Mouse (Mus musculus): ENCODE data around the gene Galnt10.

Galnt10 gene

GRCm38 (mm10) chr11:57645018-57645559, at the start of gene Galnt10:
Gene Galnt10 (plus strand): TSS chr11:57645442.
- DNase-seq (ENCODE audit: low spot score): peak; percentile 89

GRCm38 (mm10) chr11:57595899-57596298, 49.3 kb upstream of the Galnt10 start:
- DNase-seq (ENCODE audit: low spot score): no peak

DNA sequence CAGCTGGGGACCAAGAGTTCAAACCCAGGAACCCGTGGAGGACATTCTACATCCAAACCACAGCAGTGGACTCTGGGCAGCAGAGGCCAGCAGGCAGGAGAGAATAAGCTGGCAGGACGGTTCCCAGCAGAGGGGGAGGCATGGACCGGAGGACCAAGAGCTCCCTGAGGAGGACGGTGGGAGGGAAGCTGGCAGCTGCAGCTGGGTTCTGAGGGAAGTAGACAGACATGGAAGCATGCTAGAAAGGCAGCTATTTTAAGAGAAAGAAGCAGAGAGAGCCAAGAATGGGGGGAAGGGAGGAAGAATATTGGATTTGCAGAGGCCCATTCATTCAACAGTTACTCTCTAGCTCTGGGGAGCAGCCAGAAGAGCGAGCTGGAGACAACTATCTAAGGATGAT, 47.1 kb upstream of the Galnt10 start:
- DNase-seq (ENCODE audit: low spot score): peak; percentile 10

- DNase-seq (ENCODE audit: low spot score): no peak
Measured at GRCm38 (mm10) chr11:57599304-57599703, 45.9 kb upstream of the Galnt10 start.

DNA sequence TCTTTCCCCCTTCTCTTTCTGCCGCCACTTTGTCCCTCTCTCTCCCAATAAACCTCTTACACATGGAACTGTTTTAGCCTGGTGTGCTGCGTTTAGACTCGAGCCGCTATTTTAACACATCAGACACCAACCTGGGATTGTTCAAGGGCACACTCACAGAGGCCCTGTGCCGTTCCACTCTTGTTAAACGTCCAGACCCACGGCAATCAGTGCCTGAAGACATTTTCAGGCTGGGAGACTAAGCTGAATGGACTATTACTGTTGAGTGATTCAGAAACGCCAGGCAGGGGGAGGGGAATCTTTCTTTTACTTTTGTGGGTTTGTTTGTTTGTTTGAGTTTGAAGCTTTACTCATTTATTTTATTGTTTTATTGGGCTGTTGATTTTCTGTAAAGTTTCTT, 45.1 kb upstream of the Galnt10 start:
- no peak for DNase-seq (ENCODE audit: low spot score)

GRCm38 (mm10) chr11:57600621-57601121, 44.6 kb upstream of the Galnt10 start:
- DNase-seq (ENCODE audit: low spot score): peak; percentile 7

DNA sequence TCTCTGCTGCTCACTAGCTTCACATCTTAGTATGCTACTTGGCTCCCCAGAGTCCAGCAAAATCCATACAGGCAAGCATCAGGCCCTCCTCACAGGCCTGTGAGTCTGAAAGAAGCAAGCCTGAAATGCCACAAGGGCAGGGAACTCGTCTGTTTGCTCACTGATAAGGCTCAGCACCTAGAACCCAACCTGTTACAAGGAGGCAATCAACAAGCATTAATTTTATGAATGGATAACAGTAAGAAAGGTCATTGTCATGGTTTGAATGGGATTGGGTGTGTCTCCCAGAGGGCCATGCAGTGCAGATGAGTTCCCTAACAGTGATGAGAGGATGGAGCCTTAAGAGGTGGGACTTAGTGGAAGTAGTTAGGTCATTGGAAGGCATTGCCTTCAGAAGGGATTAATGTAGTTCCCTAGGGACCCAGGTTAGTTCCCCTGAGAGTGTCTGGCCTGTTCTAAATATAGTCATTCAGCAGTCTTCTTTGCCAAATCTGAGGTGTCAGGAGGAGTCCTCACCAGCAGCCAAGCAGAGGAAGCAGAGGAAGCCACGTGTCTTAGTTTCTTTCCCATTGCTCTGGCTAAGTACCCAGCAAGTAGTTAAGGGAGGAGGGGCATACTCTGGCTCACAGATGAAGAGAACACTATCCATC, 43.3 kb upstream of the Galnt10 start:
- DNase-seq (ENCODE audit: low spot score): no peak

GRCm38 (mm10) chr11:57605086-57605485, 40.2 kb upstream of the Galnt10 start:
- DNase-seq (ENCODE audit: low spot score): no peak

DNA sequence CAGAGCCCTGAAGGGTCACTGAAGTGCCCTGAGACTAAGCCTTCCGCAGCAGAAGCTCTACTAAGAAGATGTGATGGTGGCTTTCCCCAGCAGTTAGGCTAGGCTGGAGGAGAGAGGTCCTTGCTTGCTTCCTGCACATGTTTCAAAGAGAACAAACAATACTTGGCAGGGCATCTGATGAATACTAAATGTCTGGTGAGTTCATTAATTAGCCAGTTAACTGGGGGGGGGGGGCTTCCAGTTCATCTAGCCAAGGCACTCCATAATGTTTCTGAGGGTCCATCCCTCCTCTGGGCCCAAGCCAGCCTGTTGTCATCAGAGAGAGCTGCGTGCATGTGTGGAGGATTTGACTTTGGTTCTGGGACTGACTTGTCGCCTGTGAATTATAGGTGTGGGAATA, 39.6 kb upstream of the Galnt10 start:
- DNase-seq (ENCODE audit: low spot score): no peak

DNA sequence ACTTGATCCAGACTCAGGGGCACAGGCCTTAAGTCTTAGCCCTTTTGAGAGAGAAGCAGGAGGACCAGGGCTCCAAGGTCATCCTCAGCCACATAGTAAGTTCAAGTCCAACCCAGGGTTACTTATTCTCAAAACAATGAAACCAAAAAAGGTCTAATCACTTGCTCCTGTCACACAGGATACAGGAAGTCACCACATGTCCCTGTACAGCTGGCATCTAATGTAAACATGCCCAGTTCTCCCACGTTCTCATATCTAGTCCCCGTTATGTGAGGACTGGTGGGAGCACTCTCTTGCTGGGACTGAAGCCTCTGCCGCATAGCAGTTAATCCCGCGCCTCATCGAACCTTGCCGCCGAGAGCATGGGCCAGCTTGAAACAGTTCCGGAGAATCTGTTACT, 30.7 kb upstream of the Galnt10 start:
- no peak for DNase-seq (ENCODE audit: low spot score)

- DNase-seq (ENCODE audit: low spot score): no peak
Measured at GRCm38 (mm10) chr11:57615286-57615685, 30.0 kb upstream of the Galnt10 start.

GRCm38 (mm10) chr11:57615871-57616270, 29.4 kb upstream of the Galnt10 start:
- no peak for DNase-seq (ENCODE audit: low spot score)

DNA sequence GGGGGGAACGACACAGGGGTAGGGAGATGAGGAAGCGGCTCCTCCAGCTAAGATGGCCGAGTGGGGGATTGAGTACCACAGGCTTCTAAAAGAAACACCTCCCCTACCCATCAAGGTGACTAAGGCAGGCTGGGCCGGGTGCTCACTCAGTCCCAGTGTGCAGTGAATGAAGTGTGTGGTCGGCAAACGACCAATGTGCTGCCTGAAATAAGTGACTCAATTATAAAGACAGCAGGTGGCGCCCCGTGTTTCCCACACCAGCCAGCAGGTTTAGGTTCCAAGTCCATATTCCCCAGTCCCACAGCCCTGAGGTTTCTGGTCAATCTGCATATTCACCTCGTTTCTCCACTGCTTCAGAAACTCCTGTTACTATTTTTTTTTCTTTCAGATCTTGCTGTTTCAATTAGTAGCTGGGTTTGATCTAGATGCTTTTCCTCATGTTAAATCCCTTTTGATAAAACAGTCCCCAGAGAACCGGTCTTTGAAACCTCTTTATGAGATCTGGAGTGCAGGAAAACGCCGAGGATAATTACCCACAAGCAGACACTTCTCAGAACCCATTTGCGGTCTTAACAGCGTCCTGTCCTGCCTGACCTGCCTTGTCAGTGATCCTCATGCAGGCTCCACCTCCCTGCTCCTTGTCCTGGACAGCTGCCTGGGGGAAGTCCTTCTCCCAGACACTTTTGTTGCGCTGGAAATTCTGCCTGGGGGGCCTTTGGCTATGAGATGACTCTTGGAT, 27.5 kb upstream of the Galnt10 start:
- DNase-seq (ENCODE audit: low spot score): peak; percentile 50

DNA sequence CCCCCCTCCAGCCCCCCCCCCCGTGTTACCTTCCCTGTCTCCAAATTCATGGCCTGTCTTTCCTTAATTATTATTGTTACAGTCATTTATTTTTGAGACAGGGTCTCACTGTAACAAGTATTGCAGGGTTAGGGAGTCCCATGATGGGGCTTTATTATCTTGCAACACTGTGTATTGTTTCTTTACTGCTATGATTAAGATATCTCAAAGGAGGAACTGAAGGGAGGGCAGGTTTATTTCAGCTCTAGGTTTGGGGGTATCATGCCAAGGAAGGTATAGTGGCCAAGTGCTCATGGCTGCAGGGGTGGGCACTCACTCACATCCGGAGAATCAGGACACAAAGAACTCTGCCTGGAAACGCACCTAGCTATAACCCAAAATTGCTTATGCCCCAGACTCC, 23.8 kb upstream of the Galnt10 start:
- no peak for DNase-seq (ENCODE audit: low spot score)

DNA sequence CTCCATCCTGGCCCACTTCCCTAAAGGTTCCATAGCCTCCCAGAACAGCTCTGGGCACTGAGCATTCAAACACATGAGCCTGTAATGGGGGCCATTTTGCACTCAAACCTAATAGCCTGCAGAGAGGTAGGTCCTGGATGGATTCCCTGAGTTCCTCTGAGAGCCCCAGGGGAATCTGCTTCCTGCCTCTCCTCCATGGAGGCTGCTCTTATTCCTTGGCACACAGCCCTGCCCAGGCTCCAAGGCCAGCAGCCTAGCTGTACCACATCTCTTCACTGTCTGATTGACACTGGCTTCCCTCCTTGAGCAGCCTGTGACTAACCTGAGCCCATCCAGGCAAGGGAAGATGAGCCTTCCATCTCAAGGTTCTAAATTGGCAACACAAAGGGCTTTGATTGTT, 23.4 kb upstream of the Galnt10 start:
- DNase-seq (ENCODE audit: low spot score): peak; percentile 16

DNA sequence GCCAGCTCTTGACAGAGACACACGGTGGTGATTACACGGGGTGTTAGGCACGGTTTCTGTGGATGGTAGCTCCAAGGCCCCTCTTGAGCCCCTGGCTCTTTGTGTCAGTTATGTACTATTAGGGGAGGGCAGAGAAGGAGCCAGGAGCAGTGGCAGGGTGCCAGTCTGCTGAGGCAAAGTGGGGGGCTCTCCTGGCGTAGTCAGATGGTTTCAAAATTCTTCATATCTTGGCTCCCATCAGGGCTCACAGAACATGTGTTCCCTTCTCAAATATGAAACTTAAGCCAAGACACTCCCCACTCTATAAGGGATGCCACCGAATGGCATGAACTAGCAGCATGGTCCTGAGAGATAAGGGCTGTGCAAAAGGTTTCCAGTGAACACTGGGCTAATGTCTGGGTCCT, 20.8 kb upstream of the Galnt10 start:
- no peak for DNase-seq (ENCODE audit: low spot score)

DNA sequence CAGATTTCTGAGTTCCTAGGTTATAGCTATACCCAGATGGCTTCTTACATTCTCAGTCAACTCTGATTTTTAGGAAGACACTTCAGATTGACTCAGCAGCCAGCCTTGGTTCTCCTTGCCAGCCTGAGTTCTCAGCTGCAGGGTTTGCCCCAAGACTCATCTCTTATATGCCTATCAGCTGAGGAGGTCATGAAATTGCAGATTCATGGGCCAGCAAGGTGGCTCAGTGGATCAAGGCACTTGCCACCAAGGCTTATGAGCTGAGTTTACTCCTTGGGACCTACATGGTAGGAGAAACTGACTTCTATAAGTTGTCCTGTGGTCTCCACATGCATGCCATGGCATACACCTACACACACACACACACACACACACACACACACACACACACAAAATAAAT, 19.8 kb upstream of the Galnt10 start:
- DNase-seq (ENCODE audit: low spot score): no peak

DNA sequence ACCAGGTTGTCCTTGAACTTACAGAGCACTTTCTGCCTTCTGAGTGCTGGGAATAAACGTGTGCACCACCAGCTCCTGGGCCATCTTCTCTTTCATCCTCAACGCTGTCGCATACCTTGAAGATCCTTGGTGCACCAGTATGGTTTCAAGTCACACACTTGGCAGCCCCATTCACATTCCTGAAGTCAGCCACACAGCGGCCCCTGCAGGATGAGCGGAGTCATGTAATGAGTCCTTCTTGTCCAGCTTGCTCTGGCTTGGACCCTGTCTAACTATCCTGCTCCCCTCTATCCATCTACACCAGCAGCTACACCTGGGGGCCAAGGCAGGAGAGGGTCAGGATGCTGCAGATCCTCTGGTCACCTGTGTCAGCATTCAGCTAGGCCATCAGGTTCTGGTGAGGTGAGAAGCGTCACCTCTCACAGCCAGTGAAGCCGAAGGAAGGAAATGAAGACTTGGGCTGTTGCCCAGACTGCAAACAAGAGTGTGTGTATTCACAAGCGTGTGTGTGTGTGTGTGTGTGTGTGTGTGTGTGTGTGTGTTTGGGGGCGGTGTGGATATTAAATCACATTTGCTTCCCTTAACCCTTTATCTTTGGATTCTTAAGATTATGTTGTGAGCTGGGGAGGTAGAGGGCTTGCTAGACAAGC, 18.0 kb upstream of the Galnt10 start:
- no peak for DNase-seq (ENCODE audit: low spot score)

DNA sequence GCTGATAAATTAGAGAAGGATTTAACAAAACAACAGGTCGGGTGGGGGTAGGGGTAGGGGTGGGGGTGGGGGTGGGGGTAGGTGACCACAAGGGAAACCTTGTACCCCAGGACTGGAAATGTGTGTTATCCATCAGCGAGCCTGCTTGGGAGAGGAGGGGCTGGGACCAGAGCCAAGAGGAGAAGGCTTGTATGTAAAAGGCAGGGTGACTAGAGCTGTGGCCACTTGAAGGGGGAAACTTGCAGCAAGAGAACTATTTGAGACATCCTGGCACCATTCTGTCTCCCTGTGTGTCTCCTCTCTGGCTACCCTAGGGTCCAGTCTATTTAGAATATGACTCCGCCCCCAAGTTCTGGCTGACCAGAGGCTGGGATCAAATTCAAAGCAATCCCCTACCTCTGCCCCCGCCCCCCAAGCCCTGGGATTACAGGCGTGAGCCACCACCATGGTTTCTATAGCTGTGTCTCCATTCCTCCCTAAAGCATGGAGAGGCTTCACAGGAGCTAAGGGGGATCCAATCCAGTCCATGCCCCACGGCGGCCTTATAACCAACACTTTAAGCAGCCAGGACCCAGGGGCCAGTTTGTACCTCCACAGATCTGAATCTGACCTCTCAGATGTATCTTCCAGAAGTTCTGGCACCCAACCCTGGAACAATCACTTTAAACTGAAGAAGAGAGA, 13.3 kb upstream of the Galnt10 start:
- no peak for DNase-seq (ENCODE audit: low spot score)

DNA sequence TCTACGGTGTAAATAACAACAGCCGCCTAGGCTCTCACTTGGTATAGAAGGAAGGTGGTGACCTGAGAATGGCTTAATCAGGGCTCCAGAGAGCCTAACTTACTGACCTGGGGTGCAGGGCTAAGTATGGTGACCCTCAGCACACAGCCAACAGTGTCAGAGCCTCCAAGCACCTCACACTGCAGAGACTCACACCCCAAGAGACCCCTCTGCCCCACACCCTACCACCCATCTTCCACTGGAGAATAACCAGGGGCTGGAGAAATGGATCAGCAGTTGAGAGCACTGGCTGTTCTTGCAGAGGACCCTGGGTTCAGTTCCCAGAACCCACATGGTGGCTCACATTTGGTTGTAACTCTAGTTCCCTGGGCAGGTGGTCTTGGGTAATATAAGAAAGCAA, 12.2 kb upstream of the Galnt10 start:
- DNase-seq (ENCODE audit: low spot score): no peak

DNA sequence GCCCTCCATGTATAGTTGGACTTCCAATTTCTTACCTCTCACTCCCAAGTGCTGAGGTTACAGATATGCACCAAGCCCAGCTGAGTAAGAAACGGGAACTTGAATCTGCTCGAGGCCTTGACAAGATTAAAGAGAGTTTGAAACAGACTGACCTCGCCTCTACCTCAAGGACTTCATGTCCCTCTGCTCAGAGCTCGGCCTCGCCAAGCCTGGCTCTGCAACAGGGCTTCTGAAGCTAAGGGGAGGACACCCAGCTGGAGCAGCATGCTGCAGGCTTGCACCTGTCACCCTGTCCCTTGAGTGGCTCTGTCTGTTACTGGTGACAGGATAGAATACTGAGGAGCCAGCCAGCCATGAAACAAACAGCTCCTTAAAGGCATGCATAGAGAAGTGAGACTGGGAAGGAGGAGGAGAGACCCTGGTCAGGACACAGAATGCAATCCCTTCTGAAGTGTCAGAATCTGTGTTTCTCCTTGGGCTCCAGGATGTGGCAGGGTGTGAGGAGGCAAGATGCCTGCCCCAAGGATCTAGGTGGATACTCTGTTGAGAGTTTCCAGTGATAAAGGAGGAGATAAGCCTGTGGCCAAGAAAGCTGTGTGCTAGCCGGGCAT, 11.2 kb upstream of the Galnt10 start:
- DNase-seq (ENCODE audit: low spot score): no peak

DNA sequence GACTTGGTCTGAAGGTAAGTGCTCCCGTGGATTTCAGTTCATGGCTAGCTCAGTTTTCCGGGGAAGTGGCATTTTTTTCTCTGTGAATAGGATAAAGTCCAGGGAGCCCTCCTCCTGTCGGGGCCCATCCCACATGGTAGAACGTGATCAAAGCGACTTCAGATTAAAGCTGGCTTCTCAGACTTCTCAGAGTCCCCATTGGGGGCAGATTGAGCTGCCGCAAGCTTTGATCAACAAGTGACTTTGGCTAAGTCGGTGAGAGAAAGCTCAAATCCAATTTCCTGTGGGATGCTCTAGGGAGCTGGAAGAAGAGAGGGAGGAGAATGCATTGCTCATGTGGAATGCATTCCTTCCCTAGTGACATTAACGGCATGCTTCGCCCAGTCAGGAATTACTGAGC, 10.1 kb upstream of the Galnt10 start:
- DNase-seq (ENCODE audit: low spot score): no peak
